Mouse (Mus musculus) thymus, adult 2 months (tissue): ENCODE data around the gene Olfr609.
"Not testable (repeated sequence)": the region's sequence is repeated elsewhere in the genome, so short reads cannot be mapped to it uniquely, and the experiment has no call there.

Experiments used
- CTCF ChIP-seq: fragments of 200-500 bp; IDR thresholded peaks from 2 replicates; pipeline ENCODE4 v1.5.1; 2012; ENCODE audit warnings: mild to moderate bottlenecking, control low read depth, low read length, moderate library complexity, borderline replicate concordance; ENCODE audit not compliant: control insufficient read depth, poor library complexity, insufficient read depth; ENCODE audit errors: extremely low read depth
- POLR2A ChIP-seq: fragments of 200-500 bp; IDR thresholded peaks from 2 replicates; pipeline ENCODE4 v1.6.1; 2012; ENCODE audit warnings: mild to moderate bottlenecking, low read length, control low read depth, moderate library complexity; ENCODE audit not compliant: control insufficient read depth, poor library complexity, insufficient read depth; ENCODE audit errors: extremely low read depth

DNA sequence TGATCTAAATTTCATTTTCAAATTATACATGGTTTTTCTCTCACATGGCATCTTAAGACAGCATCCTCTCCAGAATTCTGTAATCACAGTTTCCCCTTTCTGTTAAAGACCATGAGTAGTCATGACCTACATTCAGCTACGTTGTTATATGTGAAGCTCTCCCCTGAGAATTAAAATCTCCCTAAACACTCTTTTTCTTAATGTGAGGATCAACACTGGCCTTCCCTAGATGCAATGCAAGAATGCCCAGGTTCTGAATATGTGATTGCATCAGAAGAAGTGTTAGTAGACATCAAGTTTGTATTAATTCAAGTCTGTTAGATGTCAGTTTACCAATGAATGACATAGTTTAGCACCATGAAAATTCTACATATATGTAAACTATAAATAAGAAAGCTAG is 22.9 kb upstream of the Olfr609 start, which contains the start of gene Olfr611:
- TF ChIP-seq CTCF, POLR2A: not testable (repeated sequence)
